Mouse (Mus musculus) spleen, adult 2 months (tissue): ENCODE measurements at regions not wholly inside any gene's neighbourhood (a gene's known extent, or its start where the extent isn't known, plus 50 kb on each side); places are given as distances from the start of the nearest gene placed in this dataset.

Experiments
- DNase-seq, 2 experiments: peaks; one replicate each; pipeline versions ENCODE4 v3.0.0 to v3.0.0-alpha.2; 2012 to 2021; ENCODE audit warnings: low spot score in 2 of 2, low read depth in 1 of 2
- H3K27ac ChIP-seq: fragments of 200-500 bp; 2 replicates; pipeline ENCODE4 v1.5.1; 2012; ENCODE audit warnings: low read length, inconsistent platforms; ENCODE audit not compliant: insufficient read depth
- H3K27me3 ChIP-seq: fragments of 200-500 bp; 2 replicates; pipeline ENCODE4 v1.6.1; 2012; ENCODE audit warnings: mild to moderate bottlenecking, moderate library complexity, low read length, inconsistent platforms; ENCODE audit not compliant: control insufficient read depth, insufficient read depth
- H3K36me3 ChIP-seq: fragments of 200-500 bp; 2 replicates; pipeline ENCODE4 v1.6.1; 2012; ENCODE audit warnings: mild to moderate bottlenecking, low read length, inconsistent platforms; ENCODE audit not compliant: control insufficient read depth, insufficient read depth
- H3K4me1 ChIP-seq: fragments of 200-500 bp; 2 replicates; pipeline ENCODE4 v1.6.1; 2011; ENCODE audit warnings: inconsistent platforms; ENCODE audit not compliant: control insufficient read depth, insufficient read depth, insufficient read length
- H3K4me3 ChIP-seq: fragments of 200-500 bp; 2 replicates; pipeline ENCODE4 v1.5.1; 2011; ENCODE audit warnings: mild to moderate bottlenecking, inconsistent platforms; ENCODE audit not compliant: insufficient read depth, insufficient read length; ENCODE audit errors: extremely low read depth
- CTCF ChIP-seq: fragments of 200-500 bp; IDR thresholded peaks from 2 replicates; pipeline ENCODE4 v1.5.1; 2011; ENCODE audit warnings: mild to moderate bottlenecking, inconsistent platforms; ENCODE audit not compliant: insufficient read depth, insufficient read length, insufficient replicate concordance; ENCODE audit errors: extremely low read depth
- POLR2A ChIP-seq: fragments of 200-500 bp; IDR thresholded peaks from 2 replicates; pipeline ENCODE4 v1.6.1; 2011; ENCODE audit warnings: low read depth, low read length, inconsistent platforms
- WGBS: fragments of 180-500 bp; shearing (Covaris S2); methylation state at CpG from one replicate; pipeline ENCODE4 v1.1.7; 2018; 5-methylcytosine and 5-hydroxymethylcytosine counted together

DNA sequence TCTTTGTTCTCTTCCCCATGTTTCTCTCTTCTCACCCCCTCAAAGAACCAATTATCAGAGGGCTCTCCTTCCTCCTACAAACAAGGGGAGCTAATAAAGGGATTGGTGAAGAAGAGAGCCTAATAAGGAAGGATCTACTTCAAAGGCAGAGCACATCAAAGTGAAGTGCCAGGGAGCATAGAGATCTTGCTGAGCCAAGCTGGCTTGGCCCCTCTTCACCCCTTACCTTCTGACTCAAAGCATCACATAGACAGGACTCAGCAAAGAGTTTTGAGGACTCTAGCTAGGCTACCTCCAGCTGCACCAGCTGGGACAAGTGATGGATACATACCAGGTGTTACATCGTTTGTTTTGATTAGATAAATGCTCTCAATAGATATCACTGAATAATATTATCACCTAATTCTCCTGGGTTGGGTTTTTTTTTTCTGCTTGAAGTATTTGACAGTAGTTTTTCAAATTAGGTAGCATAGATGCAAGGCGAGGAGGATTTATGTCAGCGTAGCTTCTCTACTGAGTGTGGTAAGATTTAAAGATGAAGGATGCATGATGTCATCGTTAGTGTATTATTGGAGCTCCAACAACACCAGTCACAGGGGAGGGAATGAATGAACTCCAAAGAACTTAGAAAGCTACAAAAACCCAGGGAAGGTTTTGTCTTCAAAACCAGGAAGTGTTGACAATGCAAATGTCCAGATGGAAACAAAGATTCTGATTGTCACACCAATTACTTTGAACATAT, 69.1 kb upstream of the Prr30 start:
- H3K4me3 ChIP-seq = no peak overlapping the region
- no peaks in the 10 kb centered on the region for H3K36me3 ChIP-seq
- WGBS = 60% methylated on average over 4 of the region's 4 CpGs
- no peaks in the 10 kb centered on the region for H3K27me3 ChIP-seq
- no peak overlapping the region for H3K27ac ChIP-seq
- no peak for TF ChIP-seq POLR2A
- no peak for TF ChIP-seq CTCF
- H3K4me1 ChIP-seq = no peaks in the 10 kb centered on the region
- no peak for DNase-seq

DNA sequence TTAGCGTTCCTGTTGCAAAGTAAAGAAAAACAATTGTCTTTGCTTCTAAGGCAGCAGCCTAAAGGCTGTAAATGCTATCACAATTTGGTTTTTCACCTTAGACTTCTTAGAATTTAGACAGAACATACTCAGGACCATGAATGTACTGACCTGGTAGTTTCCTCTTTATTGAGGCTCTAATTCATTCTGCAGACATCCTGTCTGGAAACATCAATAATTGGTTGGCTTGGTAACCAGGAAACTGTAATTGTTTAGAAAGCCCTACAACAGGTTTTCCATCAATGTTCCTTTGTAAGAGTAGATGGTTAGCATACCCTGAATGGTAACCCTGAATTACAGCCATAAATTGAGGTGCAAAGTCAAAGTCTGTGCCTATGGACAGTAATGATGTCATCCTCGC, 67.4 kb upstream of the Prr30 start:
- 83% methylated on average over 2 of the region's 2 CpGs for WGBS

More for the DNA sequence above, 67.4 kb upstream of the Prr30 start:
- Histone ChIP-seq H3K27me3 (no peaks in the 10 kb centered on the region), H3K4me3 (no peak overlapping the region), H3K4me1 (no peaks in the 10 kb centered on the region), H3K27ac (no peak overlapping the region), H3K36me3 (no peaks in the 10 kb centered on the region)
- DNase-seq = no peak
- TF ChIP-seq POLR2A (no peak), CTCF (no peak)
